Mouse (Mus musculus) embryo, embryonic 10 days (tissue): ENCODE measurements around the gene Tmem208.
"Not testable (repeated sequence)": the region's sequence is repeated elsewhere in the genome, so short reads cannot be mapped to it uniquely, and the experiment has no call there.

Experiments used
- DNase-seq: peaks from one replicate; pipeline ENCODE4 v3.0.0-alpha.2; 2015; ENCODE audit warnings: low spot score

Gene Tmem208

DNA sequence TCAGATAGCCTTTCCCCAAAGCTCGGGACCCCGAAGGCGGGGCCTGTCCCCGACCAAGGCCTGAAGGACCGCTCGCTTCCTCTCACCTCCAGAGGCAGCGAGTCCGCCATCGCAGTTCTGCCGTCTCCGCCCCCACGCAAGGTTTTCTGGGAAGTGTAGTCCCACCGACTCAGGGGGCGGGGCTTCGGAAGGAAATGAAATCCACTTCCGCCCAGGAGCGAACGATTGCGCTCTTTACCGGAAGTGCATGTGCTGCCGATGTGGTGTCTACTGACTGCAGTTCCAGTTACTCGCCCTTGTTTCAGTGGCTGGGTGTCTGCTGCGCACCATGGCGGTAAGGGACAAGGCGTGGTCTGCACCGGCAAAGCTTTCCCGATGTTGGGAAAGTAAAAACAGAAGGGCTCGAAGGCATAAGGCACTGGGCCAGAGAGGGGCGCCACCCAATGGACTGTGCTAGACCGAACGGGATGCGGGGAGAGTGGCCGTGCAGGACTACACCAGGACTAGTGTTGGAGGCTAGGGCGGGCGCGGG is at the start of gene Tmem208, which contains the start of gene Lrrc29:
Tmem208 (plus strand) TSS at position 214 of the 532 bp plus-strand sequence.
Lrrc29 (minus strand) TSS at position 138 of the 532 bp plus-strand sequence.
- peak; percentile 98 for DNase-seq

GRCm38 (mm10) chr8:105278911-105279334 is 47.2 kb upstream of the Tmem208 start:
- no peak for DNase-seq

- no peak for DNase-seq
Observed at GRCm38 (mm10) chr8:105280567-105280966, 45.6 kb upstream of the Tmem208 start.

- no peak for DNase-seq
Observed at GRCm38 (mm10) chr8:105281821-105282220, 44.3 kb upstream of the Tmem208 start.

GRCm38 (mm10) chr8:105282239-105282638 is 43.9 kb upstream of the Tmem208 start:
- no peak for DNase-seq

- DNase-seq, result peak; percentile 85
Observed at GRCm38 (mm10) chr8:105283074-105283473, 43.1 kb upstream of the Tmem208 start.

DNA sequence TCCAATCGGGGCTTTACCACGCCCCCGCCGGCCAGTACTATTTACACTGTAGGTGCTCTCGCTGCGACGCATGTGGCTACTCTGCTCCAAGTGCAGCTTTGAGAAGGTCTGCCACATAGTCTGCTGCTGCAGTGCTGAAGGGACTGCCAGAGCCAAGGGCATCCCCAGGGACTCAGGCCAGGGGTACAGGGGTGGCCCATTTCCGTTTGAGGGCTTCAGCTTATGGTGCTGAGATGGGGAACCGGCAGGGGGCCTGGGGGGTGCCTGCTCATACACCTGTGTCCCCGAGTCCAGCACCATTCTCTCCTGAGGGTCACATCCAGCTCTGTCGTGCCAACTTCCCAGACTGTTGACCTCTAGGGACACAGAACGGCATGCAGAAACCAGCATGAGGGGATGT is 40.6 kb upstream of the Tmem208 start:
- DNase-seq, result no peak

DNA sequence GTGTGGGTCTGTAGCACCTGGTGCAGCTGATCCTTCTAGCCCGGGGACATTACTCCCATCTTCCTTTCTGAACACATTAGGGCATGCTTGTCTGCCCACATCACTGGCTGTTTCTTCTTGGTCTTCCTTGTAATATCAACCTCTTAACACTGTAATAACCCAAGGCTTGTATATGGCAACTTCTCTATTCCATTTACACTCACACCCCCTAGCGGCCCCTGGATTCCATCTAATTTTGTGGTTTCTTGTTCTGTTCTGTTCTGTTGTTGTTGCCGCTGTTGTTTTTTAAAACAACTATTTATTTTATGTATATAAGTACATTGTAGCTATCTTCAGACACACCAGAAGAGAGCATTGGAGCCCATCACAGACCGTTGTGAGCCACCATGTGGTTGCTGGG is 39.2 kb upstream of the Tmem208 start:
- no peak for DNase-seq

DNA sequence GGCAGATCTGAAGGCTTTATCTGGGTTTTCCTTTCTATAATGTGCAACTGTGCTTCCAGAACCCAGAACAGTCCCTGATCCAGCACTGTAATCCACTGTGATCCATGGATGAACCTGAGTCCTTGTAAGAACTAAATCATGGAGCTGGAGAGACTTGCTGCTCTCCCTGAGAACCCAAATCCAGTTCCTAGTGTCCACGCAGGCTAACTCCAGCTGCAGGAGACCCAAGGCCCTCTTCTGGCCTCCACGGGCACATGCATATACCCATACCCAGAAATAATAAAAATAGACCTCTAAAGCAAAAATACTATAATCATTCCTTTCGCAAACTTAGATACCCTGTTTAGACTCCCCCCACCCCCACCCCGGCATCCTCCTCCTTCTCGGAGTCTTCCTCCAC is 37.9 kb upstream of the Tmem208 start:
- DNase-seq, result no peak

GRCm38 (mm10) chr8:105288958-105289732 is 37.0 kb upstream of the Tmem208 start:
- DNase-seq, result peak; percentile 97

GRCm38 (mm10) chr8:105289805-105290460 is 36.2 kb upstream of the Tmem208 start, which contains the start of gene 4931428F04Rik:
TSS of gene 4931428F04Rik (minus strand) at chr8:105289864.
- DNase-seq, result peak; percentile 76

DNA sequence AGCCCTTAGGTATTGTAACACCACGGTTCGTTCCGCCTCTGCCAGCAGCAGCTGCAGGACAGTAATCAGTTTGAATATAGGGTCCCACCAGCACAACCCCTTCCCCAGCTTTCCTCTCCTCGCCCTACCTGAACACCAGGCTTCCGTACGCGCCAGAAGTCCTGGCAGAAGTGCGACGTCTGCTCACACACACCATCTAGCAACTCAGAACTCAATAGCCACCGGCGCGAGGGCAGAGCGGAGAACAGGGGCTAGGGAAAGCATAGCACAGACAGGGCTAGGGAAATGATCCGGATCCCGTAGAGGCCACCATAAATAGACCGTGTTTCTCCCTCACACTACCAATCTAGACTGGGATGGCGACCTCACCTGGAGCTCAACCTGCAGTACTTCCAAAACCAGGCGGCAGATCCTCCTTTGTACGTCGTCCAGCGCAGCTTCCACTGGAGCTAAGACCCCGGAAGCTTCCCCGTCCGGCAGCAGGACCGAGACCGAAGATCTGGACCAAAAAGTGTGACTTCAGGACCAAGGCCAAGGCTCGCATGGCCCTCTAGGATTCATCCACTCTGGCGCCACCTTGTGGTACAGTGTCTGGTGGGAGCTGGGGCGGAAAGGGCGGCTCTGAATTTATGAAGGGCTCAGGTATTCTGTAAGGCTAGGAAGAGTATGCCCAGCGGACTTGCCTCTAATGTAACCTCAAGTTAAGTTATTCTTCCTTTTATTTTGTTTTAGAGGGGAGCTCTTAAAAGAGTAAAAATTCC is 35.4 kb upstream of the Tmem208 start:
- DNase-seq, result peak; percentile 97

DNA sequence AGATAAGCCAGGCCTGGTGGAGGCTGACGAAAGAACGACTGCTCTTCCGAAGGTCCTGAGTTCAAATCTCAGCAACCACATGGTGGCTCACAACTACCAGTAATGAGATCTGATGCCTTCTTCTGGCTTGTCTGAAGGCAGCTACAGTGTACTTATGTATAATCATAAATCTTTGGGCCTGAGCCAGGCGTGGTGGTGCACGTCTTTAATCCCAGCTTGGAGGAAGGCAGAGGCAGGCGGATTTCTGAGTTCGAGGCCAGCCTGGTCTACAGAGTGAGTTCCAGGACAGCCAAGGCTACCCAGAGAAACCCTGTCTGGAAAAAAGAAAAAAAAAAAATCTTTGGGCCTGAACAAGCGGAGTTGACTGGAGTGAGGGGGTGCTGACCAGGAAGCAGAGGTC is 34.8 kb upstream of the Tmem208 start:
- DNase-seq, result not testable (repeated sequence)

DNA sequence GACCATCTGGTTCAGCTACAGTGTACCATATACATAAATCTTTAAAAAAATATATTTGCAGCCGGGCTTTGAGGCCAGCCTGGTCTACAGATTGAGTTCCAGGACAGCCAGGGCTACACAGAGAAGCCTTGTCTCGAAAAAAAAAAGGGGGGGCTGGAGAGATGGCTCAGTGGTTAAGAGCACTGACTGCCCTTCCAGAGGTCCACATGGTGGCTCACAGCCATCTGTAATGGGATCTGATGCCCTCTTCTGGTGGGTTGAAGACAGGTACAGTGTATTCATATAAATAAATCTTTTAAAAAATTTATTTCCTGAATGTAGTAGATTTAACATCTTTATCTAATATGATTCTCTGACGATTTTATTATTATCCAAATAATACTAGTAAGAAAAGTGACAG is 34.4 kb upstream of the Tmem208 start:
- not testable (repeated sequence) for DNase-seq

- DNase-seq, result no peak
Observed at GRCm38 (mm10) chr8:105292471-105292870, 33.7 kb upstream of the Tmem208 start.

- no peak for DNase-seq
Observed at GRCm38 (mm10) chr8:105293405-105293804, 32.7 kb upstream of the Tmem208 start.

DNA sequence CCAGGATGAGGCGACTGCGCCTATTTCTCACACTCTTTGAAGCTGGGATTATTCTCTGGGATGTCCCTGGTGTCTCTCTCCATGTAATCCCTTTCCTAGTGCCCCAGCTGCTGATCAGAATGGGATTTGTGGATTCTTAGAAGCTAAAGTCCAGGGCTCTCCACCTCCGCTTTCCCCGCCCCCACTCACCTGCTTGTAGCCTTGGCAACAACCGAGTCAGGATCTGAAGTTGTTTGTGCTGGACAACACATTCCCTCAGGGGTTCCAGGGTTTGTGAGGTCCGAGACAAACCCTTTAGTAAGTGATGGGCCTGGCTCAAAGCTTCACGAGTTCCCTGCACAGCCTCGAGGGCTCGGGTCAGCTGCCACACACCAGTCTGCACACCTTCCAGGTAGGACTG is 31.4 kb upstream of the Tmem208 start:
- no peak for DNase-seq

GRCm38 (mm10) chr8:105295256-105295655 is 30.9 kb upstream of the Tmem208 start:
- no peak for DNase-seq

- DNase-seq, result no peak
Observed at GRCm38 (mm10) chr8:105295895-105296573, 30.1 kb upstream of the Tmem208 start, which contains the start of gene Exoc3l. TSS of gene Exoc3l (minus strand) at chr8:105296101.

- DNase-seq, result peak; percentile 98
Observed at GRCm38 (mm10) chr8:105297511-105298192, 28.5 kb upstream of the Tmem208 start, which contains the start of gene E2f4. TSS of gene E2f4 (plus strand) at chr8:105297663.
